10 mouse cellular contexts compared by ENCODE assay signal in the genomic region with DNA sequence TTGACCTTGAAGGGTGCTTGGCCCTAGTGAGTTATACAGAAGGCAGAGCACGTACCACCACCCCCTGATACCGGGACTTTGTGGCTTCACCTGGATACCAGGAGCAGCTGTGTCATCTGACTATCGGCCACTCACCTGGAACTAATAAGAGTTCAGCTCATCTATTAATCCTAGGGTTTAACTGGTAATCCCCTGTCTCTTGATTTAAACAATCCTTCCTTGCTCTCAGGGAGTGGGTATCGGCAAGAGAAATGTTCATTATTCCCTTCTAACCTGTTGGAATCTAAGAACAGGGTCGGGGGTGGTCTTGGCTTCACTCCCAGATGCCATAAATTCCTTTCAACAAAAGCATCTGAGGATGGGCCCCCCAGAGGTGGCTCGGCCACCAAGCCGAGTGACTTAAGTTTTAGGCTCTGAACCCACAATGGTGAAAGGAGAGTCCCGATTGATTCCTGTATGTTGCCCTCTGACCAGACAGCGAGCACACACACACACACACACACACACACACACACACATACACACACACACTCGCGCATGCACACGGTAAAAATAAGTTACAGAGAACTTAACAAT. TPM values are rescaled to one million over a fixed set of nuclear protein-coding genes. Genes with fewer than 3 reads are reported as not detected.
A peak's percentile ranks its signal among the peaks of the same experiment; 100 is the strongest.
DNase-seq lines count a peak whose midpoint lies in the region; ATAC-seq and TF ChIP-seq lines count a peak whose summit lies in the region.
"Had no signal": no experiment of that assay in that cellular context is flagged by ENCODE, and none has a peak within 500 bp of the region (broad histone marks: within the 10 kb centered on the region; RNA-seq: fewer than 3 reads in every experiment).

No protein-coding gene starts in this region.

- H3K36me3 ChIP-seq in kidney, embryonic 15.5 days = no peaks in the 10 kb centered on the region
- no peaks in the 10 kb centered on the region for H3K36me3 ChIP-seq in hindbrain, embryonic 14.5 days (replicated peaks; ENCODE audit: control insufficient read depth, insufficient read depth)
- H3K36me3 ChIP-seq in midbrain, embryonic 16.5 days (ENCODE audit: control insufficient read depth, insufficient read depth, low read length) = no peaks in the 10 kb centered on the region

- peak overlapping the region; percentile 49 for H3K4me3 ChIP-seq in kidney, embryonic 15.5 days (replicated peaks)
- peak overlapping the region; percentile 34 for H3K4me3 ChIP-seq in hindbrain, embryonic 14.5 days (replicated peaks; ENCODE audit: low read length)
- H3K4me3 ChIP-seq in midbrain, embryonic 16.5 days (ENCODE audit: low read depth, low read length) = peak overlapping the region; percentile 36; the same call in 1 of the 2 replicates
- no peak overlapping the region for H3K4me3 ChIP-seq in gastrocnemius, adult 2 months

- peaks cover 7% of the 10 kb centered on the region; the same call in 1 of the 2 replicates for H3K27me3 ChIP-seq in kidney, embryonic 15.5 days
- H3K27me3 ChIP-seq in hindbrain, embryonic 14.5 days (ENCODE audit: control insufficient read depth, insufficient read depth, low read length) = peaks cover 11% of the 10 kb centered on the region; the same call in 1 of the 2 replicates
- peaks cover 4% of the 10 kb centered on the region for H3K27me3 ChIP-seq in midbrain, embryonic 16.5 days (ENCODE audit: control insufficient read depth, insufficient read depth, low read depth, low read length)

- no peak for TF ChIP-seq CTCF in gastrocnemius, adult 2 months (IDR thresholded peaks at IDR 0.05)

- H3K9me3 ChIP-seq in kidney, embryonic 15.5 days (replicated peaks) = no peaks in the 10 kb centered on the region
- H3K9me3 ChIP-seq in hindbrain, embryonic 14.5 days (ENCODE audit: control insufficient read depth, low read length) = no peaks in the 10 kb centered on the region
- no peaks in the 10 kb centered on the region for H3K9me3 ChIP-seq in midbrain, embryonic 16.5 days (replicated peaks; ENCODE audit: control insufficient read depth, low read length, poor library complexity, severe bottlenecking)

- intact Hi-C loops in gastrocnemius, adult 2 months (cut with DNase I) = no loop called here

- peak overlapping the region; percentile 39 for H3K9ac ChIP-seq in kidney, embryonic 15.5 days
- H3K9ac ChIP-seq in hindbrain, embryonic 14.5 days = 0 out of 2 replicates have a peak overlapping the region, but pooled peaks have one; percentile 54
- 0 out of 2 replicates have a peak overlapping the region, but pooled peaks have one; percentile 8 for H3K9ac ChIP-seq in midbrain, embryonic 16.5 days (ENCODE audit: low read depth, low read length)

- WGBS in kidney, embryonic 15.5 days = 8% methylated on average over 12 of the region's 12 CpGs
- WGBS in hindbrain, embryonic 14.5 days = 11% methylated on average over 12 of the region's 12 CpGs
- 6% methylated on average over 12 of the region's 12 CpGs for WGBS in midbrain, embryonic 16.5 days

- peak overlapping the region; percentile 48; the same call in 1 of the 2 replicates for H3K27ac ChIP-seq in kidney, embryonic 15.5 days
- H3K27ac ChIP-seq in hindbrain, embryonic 14.5 days = no peak overlapping the region
- no peak overlapping the region for H3K27ac ChIP-seq in midbrain, embryonic 16.5 days (ENCODE audit: low read length)
- H3K27ac ChIP-seq in gastrocnemius, adult 2 months = no peak overlapping the region

- H3K4me2 ChIP-seq in kidney, embryonic 15.5 days = peak overlapping the region; percentile 66
- peak overlapping the region; percentile 58 for H3K4me2 ChIP-seq in hindbrain, embryonic 14.5 days (replicated peaks)
- H3K4me2 ChIP-seq in midbrain, embryonic 16.5 days (ENCODE audit: low read length) = peak overlapping the region; percentile 59

- H3K4me1 ChIP-seq in kidney, embryonic 15.5 days = peaks cover 61% of the 10 kb centered on the region
- peaks cover 16% of the 10 kb centered on the region; the same call in 1 of the 2 replicates for H3K4me1 ChIP-seq in hindbrain, embryonic 14.5 days (replicated peaks; ENCODE audit: control insufficient read depth, insufficient read depth, low read length)
- peaks cover 22% of the 10 kb centered on the region for H3K4me1 ChIP-seq in midbrain, embryonic 16.5 days (ENCODE audit: control insufficient read depth, insufficient read depth, low read length)

- no peak for DNase-seq in kidney, postnatal 14 days
- DNase-seq in embryo, embryonic 9.5 days (ENCODE audit: extremely low spot score) = peak; percentile 33
- no peak for DNase-seq in hindbrain, embryonic 14.5 days (ENCODE audit: low spot score)
- DNase-seq in cerebellum, postnatal 4 days (ENCODE audit: low spot score in 2 of 2) = no peak
- DNase-seq in right cerebral cortex, postnatal 14 days = no peak
- no peak for DNase-seq in gastrocnemius, adult 2 months
- DNase-seq: kidney, adult 9 months; lung, postnatal 14 days had no signal

- ATAC-seq in kidney, embryonic 15.5 days (replicated peaks; ENCODE audit: low FRiP score) = no peak
- no peak for ATAC-seq in hindbrain, embryonic 14.5 days (ENCODE audit: low FRiP score)
- no peak for ATAC-seq in midbrain, embryonic 16.5 days

RNA-seq across cellular contexts. Expression of a gene that starts 0.8 kb away (rescaled TPM):
- polyA plus RNA-seq in kidney, embryonic 15.5 days (2015; fragmentation: Nextera tagmentation; extraction: Ambion mirVana) = 50.0 and 50.7 TPM in 2 replicates
- polyA plus RNA-seq in hindbrain, embryonic 14.5 days (2014; fragmentation: Nextera tagmentation; extraction: Ambion mirVana) = 56.6 and 59.6 TPM in 2 replicates
- polyA plus RNA-seq in midbrain, embryonic 16.5 days (2015; fragmentation: Nextera tagmentation; extraction: Ambion mirVana) = 36.1 and 40.2 TPM in 2 replicates
- 1 to 10 TPM; 4.5 to 7.7 TPM for total RNA-seq in gastrocnemius, adult 2 months (2021)

RNA-seq across cellular contexts. Expression of a gene that starts 49.4 kb away (rescaled TPM):
- polyA plus RNA-seq in kidney, embryonic 15.5 days (2015; fragmentation: Nextera tagmentation; extraction: Ambion mirVana) = 0.17 and 0.31 TPM in 2 replicates
- 0.40 and 0.51 TPM in 2 replicates for polyA plus RNA-seq in hindbrain, embryonic 14.5 days (2014; fragmentation: Nextera tagmentation; extraction: Ambion mirVana)
- 0.40 and 0.52 TPM in 2 replicates for polyA plus RNA-seq in midbrain, embryonic 16.5 days (2015; fragmentation: Nextera tagmentation; extraction: Ambion mirVana)
- total RNA-seq in gastrocnemius, adult 2 months (2021) = 10 to 100 TPM; 27.1 to 39.4 TPM
